In genomic region chr5:67821185-67821584, GRCm38 (mm10) we compare ENCODE assay signal across 15 mouse cellular contexts. TPM values are rescaled to one million over a fixed set of nuclear protein-coding genes. Genes with fewer than 3 reads are reported as not detected.
DNase-seq lines count a peak whose midpoint lies in the region; ATAC-seq and TF ChIP-seq lines count a peak whose summit lies in the region.
"Had no signal": no experiment of that assay in that cellular context is flagged by ENCODE, and none has a peak within 500 bp of the region (broad histone marks: within the 10 kb centered on the region; RNA-seq: fewer than 3 reads in every experiment).

No protein-coding gene starts in this region.

- TF ChIP-seq CTCF in lung, postnatal 0 days (IDR thresholded peaks at IDR 0.05): no peak

- H3K4me1 ChIP-seq in lung, postnatal 0 days (ENCODE audit: insufficient read depth, low read depth, low read length): peaks cover 6% of the 10 kb centered on the region; the same call in 1 of the 2 replicates
- H3K4me1 ChIP-seq in liver, embryonic 13.5 days (replicated peaks): peaks cover 75% of the 10 kb centered on the region

- no peak overlapping the region for H3K4me3 ChIP-seq in lung, postnatal 0 days (ENCODE audit: low read depth, low read length)
- H3K4me3 ChIP-seq in liver, embryonic 13.5 days (replicated peaks): peak overlapping the region; percentile 16; the same call in 1 of the 2 replicates
- H3K4me3 ChIP-seq: forebrain, embryonic 15.5 days; neural tube, embryonic 15.5 days had no signal

- no peaks in the 10 kb centered on the region for H3K27me3 ChIP-seq in lung, postnatal 0 days (replicated peaks; ENCODE audit: insufficient read depth, low read length)
- H3K27me3 ChIP-seq in liver, embryonic 13.5 days: no peaks in the 10 kb centered on the region
- H3K27me3 ChIP-seq: forebrain, embryonic 15.5 days; neural tube, embryonic 15.5 days had no signal

- no peaks in the 10 kb centered on the region for H3K36me3 ChIP-seq in lung, postnatal 0 days (ENCODE audit: insufficient read depth, low read length)
- H3K36me3 ChIP-seq in liver, embryonic 13.5 days: no peaks in the 10 kb centered on the region
- H3K36me3 ChIP-seq: forebrain, embryonic 15.5 days; neural tube, embryonic 15.5 days had no signal

- no peak overlapping the region for H3K4me2 ChIP-seq in lung, postnatal 0 days (replicated peaks; ENCODE audit: low read depth, low read length)
- peak overlapping the region; percentile 52 for H3K4me2 ChIP-seq in liver, embryonic 13.5 days
- H3K4me2 ChIP-seq: forebrain, embryonic 15.5 days; neural tube, embryonic 15.5 days had no signal

- no peak overlapping the region for H3K9ac ChIP-seq in lung, postnatal 0 days (replicated peaks; ENCODE audit: low read depth)
- peak overlapping the region; percentile 51 for H3K9ac ChIP-seq in liver, embryonic 13.5 days
- H3K9ac ChIP-seq: forebrain, embryonic 15.5 days; neural tube, embryonic 15.5 days had no signal

- no peak for ATAC-seq in lung, postnatal 0 days
- peak; percentile 50 for ATAC-seq in activated CD4-positive, CD25-positive, alpha-beta regulatory T cell, adult 4 months
- peak; percentile 37; the same call in 1 of the 2 replicates for ATAC-seq in liver, embryonic 13.5 days (ENCODE audit: low read depth)
- ATAC-seq: forebrain, embryonic 15.5 days; hindbrain, embryonic 16.5 days had no signal

- 0 out of 2 replicates have a peak overlapping the region, but pooled peaks have one; percentile 9 for H3K27ac ChIP-seq in lung, postnatal 0 days (ENCODE audit: low read length)
- H3K27ac ChIP-seq in liver, embryonic 13.5 days: peak overlapping the region; percentile 80
- H3K27ac ChIP-seq: forebrain, embryonic 15.5 days; neural tube, embryonic 15.5 days had no signal

- no peak for TF ChIP-seq EP300 in lung, postnatal 0 days (IDR thresholded peaks at IDR 0.05)

- no peak for DNase-seq in lung, postnatal 0 days (ENCODE audit: low spot score)
- DNase-seq in lung, postnatal 25 days (ENCODE audit: low spot score): no peak
- DNase-seq in liver, embryonic 13.5 days: no peak
- DNase-seq in naive thymus-derived CD4-positive, alpha-beta T cell, adult 2 months (ENCODE audit: low read depth): peak; percentile 25
- no peak for DNase-seq in kidney, adult 11 months
- DNase-seq in adrenal gland, adult 8-10 months: no peak
- DNase-seq in left cerebral cortex, adult 8-10 months (ENCODE audit: low spot score in 2 of 2): no peak
- DNase-seq: adrenal gland, adult 2 months; cerebellum, adult 9-10 months; lung, adult 18-20 months; thymus, postnatal 36 days had no signal

- no peaks in the 10 kb centered on the region for H3K9me3 ChIP-seq in lung, postnatal 0 days (ENCODE audit: low read length)
- no peaks in the 10 kb centered on the region for H3K9me3 ChIP-seq in liver, embryonic 13.5 days (replicated peaks)
- H3K9me3 ChIP-seq: forebrain, embryonic 15.5 days; neural tube, embryonic 15.5 days had no signal

- WGBS in lung, postnatal 0 days: 80% methylated on average over 2 of the region's 2 CpGs
- 32% methylated on average over 2 of the region's 2 CpGs for WGBS in liver, embryonic 13.5 days (ENCODE audit: insufficient replicate concordance)

RNA-seq across cellular contexts. Expression of gene Atp8a1, which starts 26.0 kb away (rescaled TPM):
- 68.9 and 88.2 TPM in 2 replicates for polyA plus RNA-seq in lung, postnatal 0 days (2015; fragmentation: Nextera tagmentation; extraction: Ambion mirVana)
- 1 to 10 TPM; 7.2 to 9.1 TPM for polyA plus RNA-seq in activated CD4-positive, CD25-positive, alpha-beta regulatory T cell, adult 4 months (2017; shearing (Covaris generic))
- polyA plus RNA-seq in liver, embryonic 13.5 days (2015; fragmentation: Nextera tagmentation; extraction: Ambion mirVana): 45.2 and 47.2 TPM in 2 replicates
- 10 to 100 TPM; 16.0 to 32.1 (median 23.2) TPM for total RNA-seq in adrenal gland, adult 8-10 months (2022)
- total RNA-seq in left cerebral cortex, adult 8-10 months (2022): 100 to 1,000 TPM; 173 to 214 (median 183) TPM
